Mouse (Mus musculus) testis, postnatal 10 days (tissue): ENCODE results near the gene Klf13.

Experiments
- DNase-seq: peaks from one replicate; pipeline ENCODE4 v3.0.0; 2021; ENCODE audit warnings: low spot score

The Klf13 gene

GRCm38 (mm10) chr7:63949176-63949575 lies 10.5 kb upstream of the Klf13 start:
- DNase-seq: no peak

- DNase-seq: no peak
These were observed 9.1 kb upstream of the Klf13 start for GRCm38 (mm10) chr7:63947514-63948487.

- no peak for DNase-seq
These were observed 5.2 kb upstream of the Klf13 start for GRCm38 (mm10) chr7:63943946-63944345.

GRCm38 (mm10) chr7:63941501-63941900 lies 2.8 kb upstream of the Klf13 start:
- no peak for DNase-seq

- no peak for DNase-seq
These were observed 2.3 kb upstream of the Klf13 start for GRCm38 (mm10) chr7:63941050-63941449.

- DNase-seq: no peak
These were observed 1.6 kb upstream of the Klf13 start for GRCm38 (mm10) chr7:63940321-63940720.

GRCm38 (mm10) chr7:63939397-63939951 lies 759 bp upstream of the Klf13 start:
- DNase-seq: peak; percentile 89

- DNase-seq: peak; percentile 84
These were observed 425 bp downstream of the Klf13 start for GRCm38 (mm10) chr7:63938066-63938913.

- peak; percentile 93 for DNase-seq
These were observed 1.3 kb downstream of the Klf13 start for GRCm38 (mm10) chr7:63937236-63938065.

- DNase-seq: no peak
These were observed 1.8 kb downstream of the Klf13 start for GRCm38 (mm10) chr7:63936986-63937235.

GRCm38 (mm10) chr7:63936188-63936985 lies 2.3 kb downstream of the Klf13 start:
- peak; percentile 87 for DNase-seq

GRCm38 (mm10) chr7:63935809-63936187 lies 2.9 kb downstream of the Klf13 start:
- DNase-seq: no peak

- no peak for DNase-seq
These were observed 4.2 kb downstream of the Klf13 start for GRCm38 (mm10) chr7:63934530-63934929.

GRCm38 (mm10) chr7:63933905-63934304 lies 4.8 kb downstream of the Klf13 start:
- no peak for DNase-seq

- DNase-seq: no peak
These were observed 6.3 kb downstream of the Klf13 start for GRCm38 (mm10) chr7:63932461-63932860.

- DNase-seq: no peak
These were observed 7.9 kb downstream of the Klf13 start for GRCm38 (mm10) chr7:63930766-63931165.

- no peak for DNase-seq
These were observed 8.6 kb downstream of the Klf13 start for GRCm38 (mm10) chr7:63930132-63930531.

GRCm38 (mm10) chr7:63929080-63929479 lies 9.6 kb downstream of the Klf13 start:
- peak; percentile 77 for DNase-seq

GRCm38 (mm10) chr7:63927121-63927520 lies 11.6 kb downstream of the Klf13 start:
- no peak for DNase-seq

- no peak for DNase-seq
These were observed 12.2 kb downstream of the Klf13 start for GRCm38 (mm10) chr7:63926492-63926891.
